Mouse (Mus musculus): Measurements from ENCODE around the gene Grid1. TPM values are rescaled to one million over a fixed set of nuclear protein-coding genes. Genes with fewer than 3 reads are reported as not detected.

The Grid1 gene
- total RNA-seq, 2 experiments from 2014 or later: 0.34 TPM; not detected in 1

GRCm38 (mm10) chr14:34825902-34826301, 6.0 kb downstream of the Grid1 start:
- ATAC-seq (replicated peaks; ENCODE audit: low FRiP score, poor library complexity, severe bottlenecking): no peak

DNA sequence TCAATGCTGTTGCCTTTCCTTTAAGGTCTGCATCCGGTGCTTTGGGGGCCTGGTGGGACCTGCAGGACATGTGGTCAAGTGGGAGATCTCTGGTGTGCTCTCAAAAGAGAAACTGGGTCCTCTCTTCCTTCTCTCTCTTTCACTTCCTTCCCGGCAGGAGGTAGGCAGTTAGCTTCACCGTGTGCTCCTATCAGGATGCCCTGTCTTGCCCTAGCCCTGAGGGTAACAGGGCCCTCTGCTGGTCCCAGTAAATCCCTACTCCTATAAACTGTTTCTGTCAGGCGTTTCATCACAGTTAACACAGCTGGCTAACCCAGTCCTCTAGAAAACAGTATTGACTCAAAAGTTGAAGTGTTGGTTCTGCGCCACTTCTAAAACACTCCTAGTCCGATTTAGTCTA, 9.9 kb downstream of the Grid1 start:
- no peak for ATAC-seq (replicated peaks; ENCODE audit: low FRiP score, poor library complexity, severe bottlenecking)

GRCm38 (mm10) chr14:34837145-34837544, 17.2 kb downstream of the Grid1 start:
- ATAC-seq (replicated peaks; ENCODE audit: low FRiP score, poor library complexity, severe bottlenecking): no peak

GRCm38 (mm10) chr14:34838999-34839398, 19.1 kb downstream of the Grid1 start:
- ATAC-seq (replicated peaks; ENCODE audit: low FRiP score, poor library complexity, severe bottlenecking): no peak

GRCm38 (mm10) chr14:34839898-34840297, 20.0 kb downstream of the Grid1 start:
- no peak for ATAC-seq (replicated peaks; ENCODE audit: low FRiP score, poor library complexity, severe bottlenecking)

DNA sequence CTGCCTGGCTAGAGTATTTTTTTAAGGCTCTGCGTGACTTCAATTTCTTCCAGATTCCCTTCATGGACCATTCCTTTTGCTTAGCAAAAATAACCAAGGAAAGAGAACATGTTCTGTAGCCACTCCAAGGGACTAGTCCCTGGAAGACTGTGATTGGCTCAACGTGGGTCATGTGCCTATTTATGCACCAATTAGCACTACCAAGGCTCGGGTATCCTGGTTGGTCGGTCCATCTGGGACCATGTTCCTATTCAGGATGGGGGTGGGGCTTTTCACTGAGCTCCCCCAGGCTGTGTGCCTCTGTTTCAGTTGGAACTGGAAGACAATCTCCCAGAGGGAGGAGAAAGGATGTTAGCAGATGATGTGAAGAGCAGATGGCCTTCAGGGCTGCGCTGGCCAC, 23.7 kb downstream of the Grid1 start:
- ATAC-seq (replicated peaks; ENCODE audit: low FRiP score, poor library complexity, severe bottlenecking): no peak

- ATAC-seq (replicated peaks; ENCODE audit: low FRiP score, poor library complexity, severe bottlenecking): no peak
Measured at GRCm38 (mm10) chr14:34844166-34844565, 24.3 kb downstream of the Grid1 start.

DNA sequence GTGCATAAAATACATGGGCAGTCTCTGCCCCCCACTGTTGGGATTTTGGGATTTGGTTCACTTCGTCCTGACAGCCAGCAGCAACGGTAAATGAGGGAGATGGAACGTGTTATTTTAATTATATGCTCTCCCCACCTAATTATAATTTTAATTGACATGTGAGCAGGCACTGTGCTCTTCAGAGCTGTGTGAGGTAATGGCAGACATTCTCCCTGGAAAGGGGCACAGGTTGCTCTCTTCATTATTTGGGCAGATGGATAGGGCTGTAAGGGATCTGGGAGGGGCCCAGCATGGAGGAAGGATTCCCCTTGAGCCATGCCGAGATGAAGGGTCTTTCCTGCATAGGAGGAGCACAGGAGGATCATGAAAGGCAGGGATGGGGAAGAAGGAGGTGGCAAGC, 26.9 kb downstream of the Grid1 start:
- ATAC-seq (replicated peaks; ENCODE audit: low FRiP score, poor library complexity, severe bottlenecking): no peak

- no peak for ATAC-seq (replicated peaks; ENCODE audit: low FRiP score, poor library complexity, severe bottlenecking)
Measured at GRCm38 (mm10) chr14:34847625-34848024, 27.7 kb downstream of the Grid1 start.

DNA sequence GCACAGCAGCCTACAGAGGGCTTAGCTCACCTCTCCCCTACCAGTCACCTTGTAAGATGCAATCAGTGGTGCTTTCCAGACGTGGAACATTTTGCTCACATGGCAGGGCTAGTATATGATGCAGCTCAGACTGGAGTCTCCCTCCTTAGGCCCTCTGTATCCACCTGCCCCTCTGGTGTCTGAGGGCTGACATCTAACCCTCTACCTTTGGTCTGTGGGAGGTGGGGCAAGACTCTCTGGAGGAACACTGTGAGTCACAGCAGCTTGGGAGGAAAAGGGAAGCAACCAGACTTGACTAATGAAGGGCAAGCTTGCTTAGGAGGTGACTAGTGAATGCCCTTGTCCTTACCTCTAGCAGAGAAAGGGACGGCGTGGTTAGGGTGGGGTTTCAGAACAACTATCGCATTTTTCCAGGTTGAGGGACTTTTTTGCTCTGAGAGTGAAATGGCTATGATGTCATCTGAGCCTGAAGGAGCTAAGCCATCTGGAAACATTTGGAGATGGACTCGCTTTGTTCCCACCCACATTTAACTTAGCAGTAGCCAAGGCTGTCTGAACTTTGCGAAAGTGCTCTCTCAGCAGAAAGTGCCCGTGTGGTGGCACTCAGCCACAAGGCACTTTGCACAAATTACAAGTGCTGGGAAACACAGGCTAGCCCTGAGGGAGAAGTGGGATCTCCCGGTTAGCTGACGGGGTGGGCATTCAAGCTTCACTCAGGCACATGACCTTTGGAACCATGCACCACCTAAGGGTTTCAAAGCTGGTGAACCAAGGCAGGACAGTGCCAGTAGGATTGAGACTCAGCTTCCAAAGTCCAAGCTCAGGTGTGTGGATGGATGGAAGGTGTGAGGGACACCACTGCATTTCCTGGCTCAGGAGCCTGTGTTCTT, 41.2 kb downstream of the Grid1 start:
- no peak for ATAC-seq (replicated peaks; ENCODE audit: low FRiP score, poor library complexity, severe bottlenecking)

DNA sequence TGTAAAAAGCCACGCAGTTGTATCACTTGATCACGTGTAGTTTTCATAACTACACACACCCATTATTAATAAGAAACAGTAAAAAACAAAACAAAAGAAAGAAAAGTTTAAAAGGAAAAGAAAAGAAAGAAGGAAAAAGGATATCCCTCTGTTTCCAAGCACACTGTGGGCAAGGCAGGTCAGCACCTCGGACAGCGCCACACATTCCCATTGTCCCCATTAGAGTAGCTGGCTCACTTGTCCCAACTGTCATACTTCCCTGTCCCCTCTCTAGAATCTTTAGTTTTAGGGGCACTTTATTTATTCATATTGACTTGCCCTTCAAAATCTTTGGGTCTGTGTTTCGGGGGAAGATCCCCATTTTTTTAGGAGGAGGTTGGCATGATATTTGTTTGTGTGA, 47.4 kb downstream of the Grid1 start:
- no peak for ATAC-seq (replicated peaks; ENCODE audit: low FRiP score, poor library complexity, severe bottlenecking)

DNA sequence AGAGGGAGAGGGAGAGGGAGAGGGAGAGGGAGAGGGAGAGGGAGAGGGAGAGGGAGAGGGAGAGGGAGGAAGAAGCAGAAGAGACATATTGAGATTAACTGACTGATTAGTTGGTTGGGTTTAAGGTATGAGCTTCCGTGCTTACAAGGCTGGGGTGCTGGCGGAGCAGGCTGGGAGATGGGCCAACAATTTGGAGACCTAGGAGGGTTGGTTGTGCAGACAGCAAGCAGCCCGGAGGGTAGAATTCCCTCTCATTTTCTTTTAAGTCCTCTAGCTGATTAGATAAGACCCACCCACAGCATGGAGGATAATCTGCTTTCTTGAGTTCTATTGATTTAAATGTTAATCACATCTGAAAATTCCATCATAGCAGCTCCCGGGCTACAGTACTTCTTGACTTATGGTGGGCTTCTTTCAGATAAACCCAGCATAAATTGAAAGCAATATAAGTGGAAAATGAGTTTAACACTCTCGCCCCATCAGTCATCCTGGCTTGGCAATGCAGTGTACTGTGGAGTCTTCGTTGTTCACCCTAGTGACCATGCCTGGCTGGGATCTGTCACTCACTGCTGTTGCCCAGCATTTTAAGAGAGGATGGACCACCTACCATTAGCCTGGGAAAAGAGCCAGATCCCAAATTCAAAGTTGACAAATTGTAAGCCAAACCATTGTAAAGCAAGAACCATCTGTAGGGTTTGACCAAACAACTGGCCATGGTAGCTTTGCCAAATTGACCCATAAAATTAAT, 48.8 kb downstream of the Grid1 start:
- ATAC-seq (replicated peaks; ENCODE audit: low FRiP score, poor library complexity, severe bottlenecking): no peak

GRCm38 (mm10) chr14:34879996-34880395, 60.1 kb downstream of the Grid1 start:
- no peak for ATAC-seq (replicated peaks; ENCODE audit: low FRiP score, poor library complexity, severe bottlenecking)

DNA sequence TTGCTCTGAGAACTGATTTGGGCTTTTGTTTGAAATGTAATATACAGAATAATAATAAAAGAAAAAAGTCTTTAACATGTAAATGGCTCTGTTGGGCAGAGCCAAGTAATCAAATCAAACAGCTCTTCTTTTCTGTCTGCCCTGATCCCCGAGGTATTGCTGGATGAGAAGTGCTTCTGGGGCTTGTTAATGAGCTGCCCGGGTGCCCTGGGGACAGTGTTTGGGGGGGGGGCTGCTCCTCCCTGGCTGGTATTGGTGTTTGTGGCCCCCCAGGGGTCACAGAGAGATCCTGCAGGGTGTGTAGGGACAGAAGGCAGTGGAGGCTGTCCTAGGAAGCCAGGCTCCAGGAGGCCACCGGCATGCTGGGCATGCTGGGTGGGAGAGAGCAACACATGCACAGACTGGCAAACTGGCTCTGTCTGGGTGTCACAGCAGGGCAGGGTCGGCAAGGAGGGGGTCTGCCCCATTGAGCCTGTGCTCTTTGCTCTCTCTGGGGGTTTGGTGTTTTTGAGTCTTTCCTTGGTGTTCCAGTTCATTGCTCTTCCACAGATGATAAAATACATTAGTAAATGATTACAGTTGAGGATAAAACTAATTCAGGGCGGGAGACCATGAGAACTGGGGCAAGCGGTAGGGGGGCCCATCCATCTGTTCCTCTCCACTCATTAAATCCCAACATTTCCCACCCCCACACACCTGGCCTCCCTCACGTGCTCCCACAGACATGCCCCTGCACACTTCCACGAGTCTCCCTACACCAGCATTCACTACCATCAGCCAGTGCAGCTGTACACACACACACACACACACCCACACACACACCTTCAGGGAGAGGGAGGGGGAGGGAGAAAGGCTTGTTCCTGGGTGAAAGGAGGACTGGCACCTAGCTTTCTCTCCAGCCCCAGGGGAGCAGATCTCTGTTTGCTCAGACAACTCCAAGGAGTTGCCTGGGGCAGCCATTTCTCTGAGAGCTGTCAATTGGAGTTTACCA, 60.8 kb downstream of the Grid1 start:
- ATAC-seq (replicated peaks; ENCODE audit: low FRiP score, poor library complexity, severe bottlenecking): no peak

GRCm38 (mm10) chr14:34884194-34884593, 64.3 kb downstream of the Grid1 start:
- no peak for ATAC-seq (replicated peaks; ENCODE audit: low FRiP score, poor library complexity, severe bottlenecking)

GRCm38 (mm10) chr14:34884611-34885010, 64.7 kb downstream of the Grid1 start:
- ATAC-seq (replicated peaks; ENCODE audit: low FRiP score, poor library complexity, severe bottlenecking): no peak

GRCm38 (mm10) chr14:34891769-34892532, 72.0 kb downstream of the Grid1 start:
- ATAC-seq (replicated peaks; ENCODE audit: low FRiP score, poor library complexity, severe bottlenecking): no peak

- no peak for ATAC-seq (replicated peaks; ENCODE audit: low FRiP score, poor library complexity, severe bottlenecking)
Measured at GRCm38 (mm10) chr14:34896253-34896982, 76.5 kb downstream of the Grid1 start.

- no peak for ATAC-seq (replicated peaks; ENCODE audit: low FRiP score, poor library complexity, severe bottlenecking)
Measured at GRCm38 (mm10) chr14:34903854-34904253, 83.9 kb downstream of the Grid1 start.
